Mouse (Mus musculus): Measurements from ENCODE around the gene Podxl2. TPM values are rescaled to one million over a fixed set of nuclear protein-coding genes. Genes with fewer than 3 reads are reported as not detected.

Gene Podxl2
- polyA plus RNA-seq, 1 experiment from 2014 or later = 52.8 TPM

GRCm38 (mm10) chr6:88830112-88830702, 44.6 kb downstream of the Podxl2 start:
- no peak for ATAC-seq (ENCODE audit: low FRiP score, low TSS enrichment)
- Histone ChIP-seq H3K4me1 (ENCODE audit: control insufficient read depth, insufficient read depth, low read length) (0 out of 2 replicates have a peak, but pooled peaks cover 25% of the 10 kb centered on the region), H3K4me2 (replicated peaks; ENCODE audit: low read depth, low read length) (no peak overlapping the region), H3K27me3 (ENCODE audit: control insufficient read depth, insufficient read depth, low read length) (no peaks in the 10 kb centered on the region), H3K4me3 (ENCODE audit: low read length) (no peak overlapping the region), H3K9ac (ENCODE audit: low read depth, low read length) (no peak overlapping the region), H3K9me3 (ENCODE audit: control insufficient read depth, low read length) (no peaks in the 10 kb centered on the region), H3K36me3 (ENCODE audit: control insufficient read depth, insufficient read depth, low read length) (no peaks in the 10 kb centered on the region), H3K27ac (ENCODE audit: low read depth, low read length) (no peak overlapping the region)
- 82% methylated on average over 6 of the region's 6 CpGs for WGBS

- no peak overlapping the region for H3K4me3 ChIP-seq (ENCODE audit: low read length)
- no peak for ATAC-seq (ENCODE audit: low FRiP score, low TSS enrichment)
- H3K27ac ChIP-seq (ENCODE audit: low read depth, low read length) = no peak overlapping the region
- 0 out of 2 replicates have a peak, but pooled peaks cover 25% of the 10 kb centered on the region for H3K4me1 ChIP-seq (ENCODE audit: control insufficient read depth, insufficient read depth, low read length)
- no peak overlapping the region for H3K9ac ChIP-seq (ENCODE audit: low read depth, low read length)
- H3K4me2 ChIP-seq (replicated peaks; ENCODE audit: low read depth, low read length) = no peak overlapping the region
- H3K36me3 ChIP-seq (ENCODE audit: control insufficient read depth, insufficient read depth, low read length) = no peaks in the 10 kb centered on the region
- no peaks in the 10 kb centered on the region for H3K27me3 ChIP-seq (ENCODE audit: control insufficient read depth, insufficient read depth, low read length)
- no peaks in the 10 kb centered on the region for H3K9me3 ChIP-seq (ENCODE audit: control insufficient read depth, low read length)
- 86% methylated on average over 4 of the region's 4 CpGs for WGBS
Measured at GRCm38 (mm10) chr6:88829579-88829978, 45.3 kb downstream of the Podxl2 start.

- 0 out of 2 replicates have a peak, but pooled peaks cover 24% of the 10 kb centered on the region for H3K4me1 ChIP-seq (ENCODE audit: control insufficient read depth, insufficient read depth, low read length)
- no peaks in the 10 kb centered on the region for H3K27me3 ChIP-seq (ENCODE audit: control insufficient read depth, insufficient read depth, low read length)
- ATAC-seq (ENCODE audit: low FRiP score, low TSS enrichment) = no peak
- no peak overlapping the region for H3K9ac ChIP-seq (ENCODE audit: low read depth, low read length)
- no peaks in the 10 kb centered on the region for H3K9me3 ChIP-seq (ENCODE audit: control insufficient read depth, low read length)
- no peak overlapping the region for H3K4me3 ChIP-seq (ENCODE audit: low read length)
- H3K27ac ChIP-seq (ENCODE audit: low read depth, low read length) = no peak overlapping the region
- H3K36me3 ChIP-seq (ENCODE audit: control insufficient read depth, insufficient read depth, low read length) = no peaks in the 10 kb centered on the region
- WGBS = 61% methylated on average over 15 of the region's 15 CpGs
- no peak overlapping the region for H3K4me2 ChIP-seq (replicated peaks; ENCODE audit: low read depth, low read length)
Measured at GRCm38 (mm10) chr6:88828206-88829009, 46.4 kb downstream of the Podxl2 start.

GRCm38 (mm10) chr6:88827395-88828205, 47.2 kb downstream of the Podxl2 start:
- Histone ChIP-seq H3K27ac (ENCODE audit: low read depth, low read length) (no peak overlapping the region), H3K36me3 (ENCODE audit: control insufficient read depth, insufficient read depth, low read length) (no peaks in the 10 kb centered on the region), H3K4me1 (ENCODE audit: control insufficient read depth, insufficient read depth, low read length) (0 out of 2 replicates have a peak, but pooled peaks cover 21% of the 10 kb centered on the region), H3K9ac (ENCODE audit: low read depth, low read length) (no peak overlapping the region), H3K27me3 (ENCODE audit: control insufficient read depth, insufficient read depth, low read length) (no peaks in the 10 kb centered on the region), H3K4me3 (ENCODE audit: low read length) (no peak overlapping the region), H3K4me2 (replicated peaks; ENCODE audit: low read depth, low read length) (no peak overlapping the region), H3K9me3 (ENCODE audit: control insufficient read depth, low read length) (no peaks in the 10 kb centered on the region)
- ATAC-seq (ENCODE audit: low FRiP score, low TSS enrichment) = no peak
- 57% methylated on average over 13 of the region's 13 CpGs for WGBS

GRCm38 (mm10) chr6:88826965-88827364, 47.9 kb downstream of the Podxl2 start:
- H3K4me1 ChIP-seq (ENCODE audit: control insufficient read depth, insufficient read depth, low read length) = 0 out of 2 replicates have a peak, but pooled peaks cover 21% of the 10 kb centered on the region
- no peaks in the 10 kb centered on the region for H3K9me3 ChIP-seq (ENCODE audit: control insufficient read depth, low read length)
- no peaks in the 10 kb centered on the region for H3K36me3 ChIP-seq (ENCODE audit: control insufficient read depth, insufficient read depth, low read length)
- H3K4me2 ChIP-seq (replicated peaks; ENCODE audit: low read depth, low read length) = no peak overlapping the region
- 69% methylated on average over 3 of the region's 3 CpGs for WGBS
- H3K4me3 ChIP-seq (ENCODE audit: low read length) = no peak overlapping the region
- H3K9ac ChIP-seq (ENCODE audit: low read depth, low read length) = peak overlapping the region; percentile 28; the same call in 1 of the 2 replicates
- H3K27me3 ChIP-seq (ENCODE audit: control insufficient read depth, insufficient read depth, low read length) = no peaks in the 10 kb centered on the region
- ATAC-seq (ENCODE audit: low FRiP score, low TSS enrichment) = no peak
- H3K27ac ChIP-seq (ENCODE audit: low read depth, low read length) = no peak overlapping the region

GRCm38 (mm10) chr6:88826545-88826944, 48.3 kb downstream of the Podxl2 start:
- Histone ChIP-seq H3K9me3 (ENCODE audit: control insufficient read depth, low read length) (no peaks in the 10 kb centered on the region), H3K27ac (ENCODE audit: low read depth, low read length) (no peak overlapping the region), H3K27me3 (ENCODE audit: control insufficient read depth, insufficient read depth, low read length) (no peaks in the 10 kb centered on the region), H3K36me3 (ENCODE audit: control insufficient read depth, insufficient read depth, low read length) (no peaks in the 10 kb centered on the region), H3K4me3 (ENCODE audit: low read length) (no peak overlapping the region), H3K9ac (ENCODE audit: low read depth, low read length) (0 out of 2 replicates have a peak overlapping the region, but pooled peaks have one; percentile 28), H3K4me2 (replicated peaks; ENCODE audit: low read depth, low read length) (no peak overlapping the region), H3K4me1 (ENCODE audit: control insufficient read depth, insufficient read depth, low read length) (0 out of 2 replicates have a peak, but pooled peaks cover 21% of the 10 kb centered on the region)
- WGBS = 25% methylated on average over 6 of the region's 6 CpGs
- ATAC-seq (ENCODE audit: low FRiP score, low TSS enrichment) = peak; percentile 82

GRCm38 (mm10) chr6:88826088-88826487, 48.8 kb downstream of the Podxl2 start:
- no peak overlapping the region for H3K4me2 ChIP-seq (replicated peaks; ENCODE audit: low read depth, low read length)
- H3K27me3 ChIP-seq (ENCODE audit: control insufficient read depth, insufficient read depth, low read length) = no peaks in the 10 kb centered on the region
- no peak for ATAC-seq (ENCODE audit: low FRiP score, low TSS enrichment)
- no peaks in the 10 kb centered on the region for H3K9me3 ChIP-seq (ENCODE audit: control insufficient read depth, low read length)
- peaks cover 23% of the 10 kb centered on the region; the same call in 1 of the 2 replicates for H3K4me1 ChIP-seq (ENCODE audit: control insufficient read depth, insufficient read depth, low read length)
- H3K9ac ChIP-seq (ENCODE audit: low read depth, low read length) = no peak overlapping the region
- H3K27ac ChIP-seq (ENCODE audit: low read depth, low read length) = no peak overlapping the region
- no peak overlapping the region for H3K4me3 ChIP-seq (ENCODE audit: low read length)
- no peaks in the 10 kb centered on the region for H3K36me3 ChIP-seq (ENCODE audit: control insufficient read depth, insufficient read depth, low read length)
- 43% methylated on average over 3 of the region's 3 CpGs for WGBS

GRCm38 (mm10) chr6:88824183-88824582, 50.7 kb downstream of the Podxl2 start:
- no peak overlapping the region for H3K9ac ChIP-seq (ENCODE audit: low read depth, low read length)
- H3K27me3 ChIP-seq (ENCODE audit: control insufficient read depth, insufficient read depth, low read length) = no peaks in the 10 kb centered on the region
- H3K4me3 ChIP-seq (ENCODE audit: low read length) = no peak overlapping the region

More at GRCm38 (mm10) chr6:88824183-88824582, 50.7 kb downstream of the Podxl2 start:
- Histone ChIP-seq H3K9me3 (ENCODE audit: control insufficient read depth, low read length) (no peaks in the 10 kb centered on the region), H3K4me2 (replicated peaks; ENCODE audit: low read depth, low read length) (no peak overlapping the region), H3K36me3 (ENCODE audit: control insufficient read depth, insufficient read depth, low read length) (no peaks in the 10 kb centered on the region), H3K4me1 (ENCODE audit: control insufficient read depth, insufficient read depth, low read length) (peaks cover 28% of the 10 kb centered on the region; the same call in 1 of the 2 replicates), H3K27ac (ENCODE audit: low read depth, low read length) (no peak overlapping the region)
- ATAC-seq (ENCODE audit: low FRiP score, low TSS enrichment) = no peak
- WGBS = 73% methylated on average over 7 of the region's 7 CpGs

Data from kidney, embryonic 14.5 days (tissue).